Mouse (Mus musculus) lung, adult 2 months (tissue): ENCODE measurements around the gene Gapvd1.

Experiments
- CTCF ChIP-seq: fragments of 200-500 bp; IDR thresholded peaks from 2 replicates; pipeline ENCODE4 v1.5.1; 2011; ENCODE audit warnings: mild to moderate bottlenecking, low read length, control low read depth; ENCODE audit not compliant: insufficient read depth
- POLR2A ChIP-seq: fragments of 200-500 bp; IDR thresholded peaks from 2 replicates; pipeline ENCODE4 v1.6.1; 2011; ENCODE audit warnings: low read depth, mild to moderate bottlenecking, control low read depth, low read length, borderline replicate concordance; ENCODE audit errors: extremely low read depth

GRCm38 (mm10) chr2:34803746-34804145 is 48.7 kb upstream of the Gapvd1 start:
- TF ChIP-seq POLR2A (no peak), CTCF (no peak)
